Mouse (Mus musculus): ENCODE results near the gene Ccdc149.

The Ccdc149 gene

DNA sequence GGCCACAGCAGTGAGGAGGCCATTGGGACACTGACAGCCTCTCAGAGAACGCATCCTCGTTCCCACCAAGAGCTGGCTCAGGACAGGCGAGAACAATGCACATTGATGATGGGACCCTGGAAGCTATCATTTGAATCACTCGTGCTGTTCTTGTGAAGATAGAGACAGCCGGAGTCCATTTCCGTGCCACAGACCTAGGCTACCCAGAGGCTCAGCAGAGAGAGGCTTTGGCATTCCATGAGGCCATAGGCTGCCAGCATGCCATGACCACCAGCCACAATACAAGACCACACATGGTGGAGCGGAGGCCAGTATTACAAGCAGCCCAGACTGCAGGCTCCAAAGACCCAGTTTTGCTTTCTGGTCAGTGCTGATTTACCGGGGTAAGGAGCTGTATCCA is 88.5 kb downstream of the Ccdc149 start:
- no peak for DNase-seq (ENCODE audit: low read depth, low spot score)

DNA sequence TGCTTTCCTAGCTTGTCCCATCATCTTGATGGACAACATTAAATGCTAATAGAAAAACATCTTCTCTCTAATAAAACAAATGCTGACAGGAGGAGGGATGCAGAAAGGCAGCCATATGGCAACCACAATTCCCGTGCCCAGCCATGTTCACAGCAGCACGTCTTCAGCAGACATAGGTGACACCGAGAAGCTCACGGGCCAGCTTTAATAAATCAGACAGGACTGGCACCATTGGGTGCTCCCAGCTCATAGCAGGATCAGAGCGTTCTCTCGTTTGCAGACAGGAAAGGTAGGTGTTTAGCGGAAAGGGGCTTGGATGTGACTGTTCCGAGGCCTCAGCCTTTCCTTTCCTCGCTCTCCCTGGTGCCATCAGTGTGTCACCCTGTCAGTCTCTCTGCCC is 95.5 kb downstream of the Ccdc149 start:
- no peak for DNase-seq (ENCODE audit: low read depth, low spot score)

DNA sequence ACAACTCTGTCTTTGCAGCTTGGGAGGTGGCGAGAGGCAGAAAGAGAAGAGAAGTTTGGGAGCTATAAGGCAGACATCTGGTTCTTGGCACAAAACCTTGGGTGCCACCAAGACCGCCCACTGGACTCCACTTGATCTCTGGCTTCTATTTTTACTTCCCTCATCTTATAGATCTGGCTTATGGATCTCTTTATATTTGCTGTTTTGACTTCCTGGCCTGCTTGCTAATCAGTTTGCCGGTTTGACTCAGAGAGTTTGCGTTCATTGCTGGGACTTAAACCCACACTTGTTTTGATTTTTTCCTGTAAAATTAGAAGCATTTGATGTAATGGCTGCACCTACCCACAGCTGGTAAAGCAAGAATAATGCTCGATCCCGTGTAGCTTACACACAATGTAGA is 100.4 kb downstream of the Ccdc149 start:
- no peak for DNase-seq (ENCODE audit: low read depth, low spot score)

DNA sequence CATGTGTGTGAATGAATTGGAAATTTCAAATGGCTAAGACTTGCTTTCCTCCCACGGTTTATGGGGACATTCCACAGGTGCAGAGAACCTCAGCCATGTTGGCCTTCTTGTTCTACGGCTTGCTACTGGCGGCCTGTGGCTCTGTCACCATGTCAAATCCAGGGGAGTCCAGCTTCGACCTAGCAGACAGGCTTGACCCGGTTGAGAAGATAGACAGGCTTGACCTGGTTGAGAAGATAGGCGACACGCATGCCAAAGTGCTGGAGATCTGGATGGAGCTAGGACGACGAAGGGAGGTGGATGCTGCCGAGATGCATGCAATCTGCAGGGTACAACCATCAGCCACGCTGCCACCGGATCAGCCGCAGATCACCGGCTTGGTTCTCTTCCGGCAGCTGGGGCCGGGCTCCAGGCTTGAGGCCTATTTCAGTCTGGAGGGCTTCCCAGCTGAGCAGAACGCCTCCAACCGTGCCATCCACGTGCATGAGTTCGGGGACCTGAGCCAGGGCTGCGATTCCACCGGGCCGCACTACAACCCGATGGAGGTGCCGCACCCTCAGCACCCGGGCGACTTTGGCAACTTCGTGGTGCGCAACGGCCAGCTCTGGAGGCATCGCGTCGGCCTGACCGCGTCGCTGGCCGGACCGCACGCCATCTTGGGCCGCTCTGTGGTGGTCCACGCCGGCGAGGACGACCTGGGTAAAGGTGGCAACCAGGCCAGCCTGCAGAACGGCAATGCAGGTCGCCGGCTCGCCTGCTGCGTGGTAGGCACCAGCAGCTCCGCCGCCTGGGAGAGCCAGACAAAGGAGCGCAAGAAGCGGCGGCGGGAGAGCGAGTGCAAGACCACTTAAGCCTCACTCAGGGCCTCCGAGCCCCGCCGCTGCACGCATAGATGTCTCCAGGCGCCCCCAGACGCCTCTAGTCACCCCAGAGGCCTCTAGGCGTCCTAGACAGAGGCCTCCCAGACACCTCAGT is 103.2 kb downstream of the Ccdc149 start:
- no peak for DNase-seq (ENCODE audit: low read depth, low spot score)

DNA sequence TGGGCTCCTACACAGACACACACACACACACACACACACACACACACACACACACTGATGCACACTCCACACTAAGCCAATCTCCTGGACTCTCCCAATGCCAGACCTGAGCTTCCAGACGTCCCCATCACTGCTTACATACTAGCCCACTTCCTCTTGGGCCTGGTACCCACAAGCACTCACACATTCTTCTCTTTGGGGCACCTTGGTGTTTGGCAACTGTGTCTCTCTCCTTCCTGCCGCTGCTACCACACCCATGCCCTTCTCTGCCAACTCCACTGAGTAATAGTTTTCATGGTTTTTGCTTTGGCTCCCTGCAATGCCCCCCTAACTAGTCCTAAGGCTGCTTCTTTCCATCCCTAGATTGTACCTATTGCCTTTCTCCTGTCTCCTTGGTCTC is 104.7 kb downstream of the Ccdc149 start:
- no peak for DNase-seq (ENCODE audit: low read depth, low spot score)

DNA sequence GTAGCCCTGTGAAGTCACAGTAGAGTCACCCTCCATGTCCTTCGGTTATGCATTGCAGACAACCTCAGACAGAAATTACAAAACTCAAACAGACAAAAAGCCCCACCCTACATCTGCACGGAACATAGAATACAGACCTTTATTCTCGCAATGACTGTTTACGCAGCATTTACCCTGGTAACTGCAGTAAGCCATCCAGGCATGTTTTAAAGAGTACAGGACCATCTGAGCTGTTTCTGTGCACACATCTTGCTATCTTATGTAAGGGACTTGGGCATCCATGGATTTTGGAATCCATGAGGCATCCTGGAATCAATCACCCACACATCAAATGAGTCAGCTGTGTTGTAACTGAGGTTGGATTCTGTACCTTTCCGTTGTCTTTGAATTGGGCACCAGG is 105.4 kb downstream of the Ccdc149 start:
- no peak for DNase-seq (ENCODE audit: low read depth, low spot score)

- DNase-seq (ENCODE audit: low read depth, low spot score): no peak
Measured at GRCm38 (mm10) chr5:52364521-52364920, 106.8 kb downstream of the Ccdc149 start.

- no peak for DNase-seq (ENCODE audit: low read depth, low spot score)
Measured at GRCm38 (mm10) chr5:52363468-52364150, 107.7 kb downstream of the Ccdc149 start, which contains the start of gene Sod3. Gene Sod3 (plus strand): TSS chr5:52363791.

DNA sequence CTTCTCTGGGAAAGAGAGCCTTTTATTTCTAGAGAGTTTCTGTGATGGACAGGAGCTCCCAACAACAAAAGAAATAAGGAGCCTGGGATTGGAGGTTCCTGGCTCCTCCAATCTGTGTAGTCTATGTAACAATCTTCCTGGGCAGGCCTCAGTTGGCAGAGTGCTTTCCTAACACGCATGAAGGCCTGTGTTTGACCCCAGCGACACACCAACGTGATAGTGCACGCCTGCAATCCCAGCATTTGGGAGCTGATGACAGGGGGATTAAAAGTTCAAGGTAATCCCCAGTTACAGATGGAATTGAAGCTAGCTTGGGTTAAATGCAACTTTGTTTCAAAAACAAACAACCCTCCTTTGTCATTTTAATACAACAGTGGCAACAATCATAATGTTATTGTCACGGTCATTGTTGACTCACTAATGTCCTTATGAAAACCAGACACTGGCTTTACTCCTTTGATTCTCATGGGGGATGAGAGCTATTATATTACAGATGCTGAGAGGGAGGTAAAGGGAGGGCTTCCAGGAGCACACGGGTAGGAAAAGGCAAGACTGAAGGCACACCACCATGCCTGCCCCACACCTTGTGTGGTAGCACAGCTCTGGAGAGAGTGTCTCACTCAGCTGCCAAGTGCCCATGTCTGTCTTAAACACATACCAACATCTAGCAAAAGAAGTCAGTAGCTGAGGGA is 108.4 kb downstream of the Ccdc149 start:
- no peak for DNase-seq (ENCODE audit: low read depth, low spot score)

GRCm38 (mm10) chr5:52360286-52361049 is 110.9 kb downstream of the Ccdc149 start:
- no peak for DNase-seq (ENCODE audit: low read depth, low spot score)

GRCm38 (mm10) chr5:52358120-52358519 is 113.2 kb downstream of the Ccdc149 start:
- no peak for DNase-seq (ENCODE audit: low read depth, low spot score)

- no peak for DNase-seq (ENCODE audit: low read depth, low spot score)
Measured at GRCm38 (mm10) chr5:52357175-52357754, 114.1 kb downstream of the Ccdc149 start.

GRCm38 (mm10) chr5:52355612-52356011 is 115.7 kb downstream of the Ccdc149 start:
- DNase-seq (ENCODE audit: low read depth, low spot score): no peak

DNA sequence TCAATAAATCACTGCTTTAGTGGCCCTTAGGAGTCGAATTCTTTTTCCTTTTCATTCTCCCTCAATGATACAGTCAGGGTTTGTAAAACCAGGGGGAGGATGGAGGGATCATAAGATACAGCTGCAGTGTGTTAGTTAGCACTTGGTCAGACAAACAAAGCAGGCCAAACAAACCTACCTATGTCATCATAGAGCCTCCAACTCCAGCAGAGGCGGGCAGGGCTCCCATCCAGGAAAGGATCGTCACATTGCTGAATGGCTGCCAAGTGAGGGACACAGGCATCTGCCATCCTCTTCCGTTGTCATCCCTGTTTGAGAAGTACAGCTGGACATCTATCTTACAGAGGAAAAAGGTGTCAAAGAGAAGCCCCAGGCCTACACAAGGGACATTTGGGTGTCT is 116.9 kb downstream of the Ccdc149 start:
- DNase-seq (ENCODE audit: low read depth, low spot score): no peak

GRCm38 (mm10) chr5:52352730-52353129 is 118.6 kb downstream of the Ccdc149 start:
- no peak for DNase-seq (ENCODE audit: low read depth, low spot score)

DNA sequence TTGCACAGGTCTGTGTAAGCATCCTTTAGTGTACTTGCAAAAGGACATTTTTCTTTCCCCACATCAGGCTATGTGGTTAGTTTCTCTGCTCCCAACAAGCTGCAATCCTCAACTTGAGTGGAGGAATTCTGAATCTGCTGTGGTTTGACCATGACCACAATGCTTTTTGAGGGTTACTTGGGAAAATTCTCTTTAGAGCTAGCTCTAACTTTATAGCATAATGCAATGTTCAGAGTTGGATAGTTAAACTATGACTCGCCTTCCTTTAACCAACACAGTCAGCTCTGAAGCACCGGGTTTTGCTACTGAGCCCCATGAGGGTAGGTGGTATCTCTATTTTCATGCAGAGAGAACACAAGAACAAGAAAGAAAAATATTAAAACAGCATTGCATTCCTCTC is 119.8 kb downstream of the Ccdc149 start:
- no peak for DNase-seq (ENCODE audit: low read depth, low spot score)

- DNase-seq (ENCODE audit: low read depth, low spot score): no peak
Measured at GRCm38 (mm10) chr5:52350451-52350850, 120.9 kb downstream of the Ccdc149 start.

GRCm38 (mm10) chr5:52346890-52347289 is 124.4 kb downstream of the Ccdc149 start:
- DNase-seq (ENCODE audit: low read depth, low spot score): no peak

DNA sequence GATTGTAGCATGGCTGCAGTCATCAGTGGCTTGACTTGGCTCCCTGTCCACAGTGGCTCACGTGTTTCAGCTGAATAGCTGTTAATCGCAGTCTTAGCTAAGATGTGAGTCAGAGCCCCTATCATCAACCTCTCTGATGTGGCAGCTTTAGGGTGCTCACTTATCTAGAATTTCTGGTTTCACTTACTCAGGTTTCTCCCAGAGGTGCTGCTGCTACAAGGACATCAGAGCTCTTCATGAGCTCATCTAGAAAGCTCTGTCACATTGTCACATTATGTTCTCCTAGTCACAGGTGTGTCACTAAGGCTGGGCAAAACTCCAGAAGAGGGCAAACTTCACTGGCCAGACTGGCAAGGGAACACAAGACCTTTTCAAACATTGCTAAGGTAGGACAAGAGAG is 132.2 kb downstream of the Ccdc149 start:
- no peak for DNase-seq (ENCODE audit: low read depth, low spot score)

DNA sequence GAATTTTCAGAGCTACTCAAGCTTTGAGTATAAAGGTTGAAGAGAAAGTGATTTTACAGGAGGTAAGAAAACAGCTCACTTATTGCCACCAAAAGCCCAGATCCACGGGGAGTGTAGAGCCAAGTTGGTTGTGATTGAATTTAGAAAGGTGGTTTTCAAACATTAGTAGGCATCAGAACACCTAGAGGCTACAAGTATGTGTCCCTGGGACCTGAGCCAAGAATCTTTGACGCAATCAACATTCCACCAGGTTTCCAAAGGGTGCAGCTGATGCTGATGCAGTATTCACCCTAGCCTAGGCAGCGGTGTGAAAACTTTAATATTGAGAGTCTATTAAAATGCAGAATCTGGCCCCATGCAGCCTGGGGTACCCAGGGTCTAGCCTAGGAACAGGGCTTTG is 135.7 kb downstream of the Ccdc149 start:
- DNase-seq (ENCODE audit: low read depth, low spot score): no peak

DNA sequence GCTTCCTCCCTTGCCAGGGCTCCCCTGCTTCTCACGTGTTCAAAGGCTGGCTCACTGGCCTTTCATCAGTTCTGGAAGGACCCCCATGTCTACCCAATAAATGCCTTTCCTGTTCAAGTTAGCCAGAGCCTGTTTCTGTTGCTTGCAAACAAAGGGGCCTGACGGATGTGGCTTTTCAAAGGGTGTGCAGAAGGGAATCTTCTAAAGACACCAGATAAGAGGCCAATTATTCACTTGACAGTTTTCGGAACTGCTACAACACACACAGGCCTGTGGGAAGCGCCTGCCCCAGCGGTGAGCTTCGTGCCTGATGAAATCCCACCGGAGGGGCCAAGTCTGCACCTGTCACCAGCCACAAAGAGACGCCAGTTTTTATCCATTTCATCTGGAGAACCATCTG is 139.2 kb downstream of the Ccdc149 start:
- DNase-seq (ENCODE audit: low read depth, low spot score): no peak
